Mouse (Mus musculus) liver, postnatal 0 days (tissue): Measurements from ENCODE around the gene Stard3. TPM values are rescaled to one million over a fixed set of nuclear protein-coding genes. Genes with fewer than 3 reads are reported as not detected.

ENCODE experiments used
- ATAC-seq: fragments of 200-750 bp; cut with Nextera tagmentation; 2 replicates; pipeline ENCODE4 v1.8.0; 2017; ENCODE audit warnings: mild to moderate bottlenecking, moderate library complexity
- DNase-seq: peaks from one replicate; pipeline ENCODE4 v3.0.0-alpha.2; 2016
- H3K27ac ChIP-seq: fragments of 300-500 bp; sonication (generic); 2 replicates; pipeline ENCODE4 v1.5.1; 2014; ENCODE audit warnings: antibody characterized with exemption, moderate library complexity, mild to moderate bottlenecking, low read depth
- H3K27me3 ChIP-seq: fragments of 300-500 bp; sonication (generic); 2 replicates; pipeline ENCODE4 v1.6.1; 2014; ENCODE audit warnings: low read length, control low read depth, mixed read lengths; ENCODE audit not compliant: insufficient read depth
- H3K36me3 ChIP-seq: fragments of 300-500 bp; sonication (generic); replicated peaks from 2 replicates; pipeline ENCODE4 v1.6.1; 2014; ENCODE audit warnings: mild to moderate bottlenecking, control low read depth, low read length, moderate library complexity, mixed read lengths; ENCODE audit not compliant: insufficient read depth
- H3K4me1 ChIP-seq: fragments of 300-500 bp; sonication (generic); 2 replicates; pipeline ENCODE4 v1.6.1; 2014; ENCODE audit warnings: antibody characterized with exemption, mild to moderate bottlenecking, control low read depth; ENCODE audit not compliant: insufficient read depth
- H3K4me2 ChIP-seq: fragments of 300-500 bp; sonication (generic); 2 replicates; pipeline ENCODE4 v1.6.1; 2014; ENCODE audit warnings: low read depth, mild to moderate bottlenecking, low read length, moderate library complexity, mixed read lengths
- H3K4me3 ChIP-seq: fragments of 300-500 bp; sonication (generic); 2 replicates; pipeline ENCODE4 v1.5.1; 2014; ENCODE audit warnings: low read depth, low read length
- H3K9ac ChIP-seq: fragments of 300-500 bp; sonication (generic); replicated peaks from 2 replicates; pipeline ENCODE4 v1.6.1; 2014; ENCODE audit warnings: mild to moderate bottlenecking, moderate library complexity
- H3K9me3 ChIP-seq: fragments of 300-500 bp; sonication (generic); 2 replicates; pipeline ENCODE4 v1.6.1; 2016; ENCODE audit warnings: mild to moderate bottlenecking, control low read depth, low read length, mixed read lengths
- CTCF ChIP-seq: sonication (generic); IDR thresholded peaks from 2 replicates; pipeline ENCODE4 v1.5.1; 2016; ENCODE audit warnings: antibody characterized with exemption, low read depth
- EP300 ChIP-seq: IDR thresholded peaks from 2 replicates; pipeline ENCODE4 v1.6.1; 2016; ENCODE audit warnings: antibody characterized with exemption, low read depth, mild to moderate bottlenecking
- WGBS: fragments of 180-500 bp; shearing (Covaris S2); extraction: QIAGEN DNeasy Blood & Tissue Kit; methylation state at CpG from one replicate; pipeline ENCODE4 v1.1.7; 2014; ENCODE audit not compliant: insufficient replicate concordance; 5-methylcytosine and 5-hydroxymethylcytosine counted together
- polyA plus RNA-seq: library from polyadenylated mRNA; unstranded; fragments of >200 nt; fragmentation: Nextera tagmentation; extraction: Ambion mirVana; gene quantifications from 2 replicates; pipeline ENCODE4 v1.2.1, GENCODE M21; 2015

Gene Stard3
- polyA plus RNA-seq, 1 experiment from 2014 or later: 15.4 TPM

DNA sequence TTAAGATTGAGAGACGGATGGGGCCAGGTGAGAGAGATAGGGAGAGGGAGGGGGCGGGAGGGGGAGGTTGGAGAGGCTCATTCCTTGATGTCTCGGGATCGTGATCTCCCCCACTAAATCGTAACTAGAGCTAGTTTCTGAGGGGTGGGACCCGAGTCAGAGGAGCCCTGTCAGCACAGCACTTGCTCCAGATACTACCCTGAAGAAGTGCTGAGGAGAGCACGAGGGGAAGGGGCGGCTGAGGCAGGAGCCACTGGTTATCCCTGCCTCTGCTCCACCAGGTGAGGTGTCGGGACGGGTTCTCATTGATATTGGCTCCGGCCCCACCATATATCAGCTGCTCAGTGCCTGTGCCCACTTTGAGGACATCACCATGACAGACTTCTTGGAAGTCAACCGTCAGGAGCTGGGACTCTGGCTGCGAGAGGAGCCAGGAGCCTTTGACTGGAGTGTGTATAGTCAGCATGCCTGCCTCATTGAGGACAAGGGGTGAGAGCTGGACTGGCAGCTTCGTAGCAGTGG, 28.9 kb downstream of the Stard3 start:
- Histone ChIP-seq H3K36me3 (no peaks in the 10 kb centered on the region), H3K4me3 (no peak overlapping the region), H3K4me2 (no peak overlapping the region), H3K27me3 (peaks cover 29% of the 10 kb centered on the region), H3K4me1 (peaks cover 4% of the 10 kb centered on the region; the same call in 1 of the 2 replicates), H3K9me3 (no peaks in the 10 kb centered on the region), H3K9ac (no peak overlapping the region), H3K27ac (no peak overlapping the region)
- no peak for TF ChIP-seq EP300
- TF ChIP-seq CTCF: no peak
- DNase-seq: no peak
- WGBS: 46% methylated on average over 14 of the region's 14 CpGs
- ATAC-seq: no peak

DNA sequence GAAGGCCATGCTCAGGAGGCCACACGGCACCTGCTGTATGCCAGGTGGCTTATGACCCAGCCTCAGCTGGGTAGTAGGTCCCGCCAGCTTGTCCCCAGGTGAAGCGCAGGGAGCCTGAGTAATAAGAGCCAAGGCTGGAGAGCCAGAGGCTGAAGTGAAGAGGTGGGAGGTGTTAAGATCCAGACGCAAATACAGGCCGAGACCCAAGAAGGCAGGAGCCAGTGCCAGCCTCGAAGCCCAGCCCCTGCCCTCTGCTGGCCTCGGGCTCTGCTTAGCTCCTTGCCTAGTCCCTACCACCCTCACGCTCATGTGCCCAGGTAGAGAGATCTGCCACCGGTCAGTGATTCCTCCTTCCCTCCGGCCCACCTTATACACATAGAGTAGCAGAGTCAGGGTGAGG, 30.1 kb downstream of the Stard3 start:
- H3K36me3 ChIP-seq: no peaks in the 10 kb centered on the region
- ATAC-seq: no peak
- DNase-seq: no peak
- H3K4me3 ChIP-seq: no peak overlapping the region
- H3K9me3 ChIP-seq: no peaks in the 10 kb centered on the region
- H3K4me2 ChIP-seq: no peak overlapping the region
- 73% methylated on average over 10 of the region's 10 CpGs for WGBS
- peaks cover 15% of the 10 kb centered on the region for H3K4me1 ChIP-seq
- no peak for TF ChIP-seq EP300
- TF ChIP-seq CTCF: no peak
- H3K27me3 ChIP-seq: peaks cover 29% of the 10 kb centered on the region
- no peak overlapping the region for H3K9ac ChIP-seq
- no peak overlapping the region for H3K27ac ChIP-seq

DNA sequence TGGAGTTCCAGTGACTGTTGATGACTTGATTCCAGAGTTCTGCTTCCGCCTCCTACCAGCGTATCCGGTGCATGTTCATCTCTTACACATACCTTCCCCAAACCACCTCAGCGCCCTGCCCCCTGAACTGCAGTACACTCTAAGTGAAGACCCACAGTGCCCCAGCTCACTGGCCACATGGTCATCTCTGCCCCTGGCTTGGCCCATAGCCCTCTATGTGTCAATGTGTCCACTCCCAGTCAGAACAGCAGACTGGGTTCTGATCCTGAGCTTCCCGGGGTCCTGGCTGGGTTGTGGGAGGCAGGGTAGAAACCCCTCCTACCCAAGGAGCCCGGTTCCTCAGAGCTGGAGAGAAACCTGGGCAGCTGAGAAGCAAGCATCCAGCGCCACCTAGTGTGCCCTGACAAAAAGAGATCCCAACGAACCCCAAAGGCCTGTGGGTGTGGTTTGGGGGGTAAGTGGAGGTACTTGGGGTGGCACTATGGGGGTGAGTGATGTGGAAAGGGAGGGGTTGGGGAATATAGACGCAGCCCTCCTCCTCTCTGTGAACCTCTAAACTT, 31.1 kb downstream of the Stard3 start:
- peak; percentile 55 for DNase-seq
- no peak overlapping the region for H3K9ac ChIP-seq
- peaks cover 29% of the 10 kb centered on the region for H3K27me3 ChIP-seq
- no peak overlapping the region for H3K4me3 ChIP-seq
- H3K27ac ChIP-seq: no peak overlapping the region
- TF ChIP-seq EP300 (no peak), CTCF (peak; percentile 76)
- no peaks in the 10 kb centered on the region for H3K36me3 ChIP-seq
- peaks cover 25% of the 10 kb centered on the region for H3K4me1 ChIP-seq
- ATAC-seq: no peak
- 28% methylated on average over 9 of the region's 9 CpGs for WGBS
- no peak overlapping the region for H3K4me2 ChIP-seq
- H3K9me3 ChIP-seq: no peaks in the 10 kb centered on the region

DNA sequence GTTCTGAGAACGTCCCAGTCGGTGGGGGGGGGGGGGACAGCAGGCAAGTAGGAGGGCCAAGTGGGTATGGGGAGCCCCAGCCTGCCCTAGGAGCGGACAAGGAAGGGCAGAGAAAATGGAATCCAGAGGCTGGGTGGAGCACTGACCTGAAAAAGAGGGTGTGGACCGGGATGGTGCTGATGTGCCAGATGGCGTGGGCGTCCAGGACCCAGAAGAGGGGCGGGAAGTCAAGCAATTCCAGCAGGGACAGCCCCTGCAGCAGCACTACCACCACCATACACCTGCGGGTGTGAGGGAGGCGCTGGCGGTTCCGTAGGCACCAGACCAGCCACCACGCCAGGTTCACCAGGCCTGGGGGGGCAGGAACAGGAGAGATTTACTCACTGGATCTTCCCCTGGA, 32.0 kb downstream of the Stard3 start:
- peaks cover 33% of the 10 kb centered on the region for H3K4me1 ChIP-seq
- no peak overlapping the region for H3K27ac ChIP-seq
- no peak overlapping the region for H3K4me2 ChIP-seq
- WGBS: 73% methylated on average over 10 of the region's 12 CpGs
- DNase-seq (peak; percentile 15), ATAC-seq (no peak)
- no peak overlapping the region for H3K4me3 ChIP-seq
- H3K9ac ChIP-seq: no peak overlapping the region
- H3K9me3 ChIP-seq: no peaks in the 10 kb centered on the region
- peaks cover 29% of the 10 kb centered on the region for H3K27me3 ChIP-seq
- H3K36me3 ChIP-seq: no peaks in the 10 kb centered on the region
- TF ChIP-seq CTCF: no peak
- TF ChIP-seq EP300: no peak

DNA sequence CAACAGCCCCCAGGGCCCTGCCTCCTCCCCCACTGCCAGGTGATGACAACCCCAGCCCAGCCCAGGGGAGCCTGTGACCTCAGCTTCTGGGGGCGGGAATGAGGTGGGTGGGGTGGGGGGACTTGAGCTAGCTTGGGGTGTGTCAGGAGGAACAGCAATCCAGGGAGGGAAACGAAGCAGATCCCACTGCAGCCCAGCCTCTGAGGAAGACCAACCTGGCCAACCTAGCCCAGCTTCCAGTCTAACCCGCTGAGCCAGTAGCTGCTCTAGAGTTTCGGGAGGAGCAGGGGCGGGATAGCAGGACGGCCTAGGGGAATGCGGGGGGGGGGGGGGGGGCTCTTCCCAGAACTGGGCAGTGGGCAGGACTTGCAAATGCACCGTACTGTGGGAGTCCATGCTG, 33.9 kb downstream of the Stard3 start:
- no peak overlapping the region for H3K9ac ChIP-seq
- no peaks in the 10 kb centered on the region for H3K36me3 ChIP-seq
- 0 out of 2 replicates have a peak overlapping the region, but pooled peaks have one; percentile 60 for H3K27ac ChIP-seq
- H3K4me1 ChIP-seq: peaks cover 36% of the 10 kb centered on the region
- WGBS: 56% methylated on average over 6 of the region's 8 CpGs
- H3K4me2 ChIP-seq: no peak overlapping the region
- DNase-seq (peak; percentile 23), ATAC-seq (no peak)
- no peaks in the 10 kb centered on the region for H3K9me3 ChIP-seq
- peaks cover 15% of the 10 kb centered on the region for H3K27me3 ChIP-seq
- H3K4me3 ChIP-seq: no peak overlapping the region
- TF ChIP-seq CTCF (no peak), EP300 (no peak)

DNA sequence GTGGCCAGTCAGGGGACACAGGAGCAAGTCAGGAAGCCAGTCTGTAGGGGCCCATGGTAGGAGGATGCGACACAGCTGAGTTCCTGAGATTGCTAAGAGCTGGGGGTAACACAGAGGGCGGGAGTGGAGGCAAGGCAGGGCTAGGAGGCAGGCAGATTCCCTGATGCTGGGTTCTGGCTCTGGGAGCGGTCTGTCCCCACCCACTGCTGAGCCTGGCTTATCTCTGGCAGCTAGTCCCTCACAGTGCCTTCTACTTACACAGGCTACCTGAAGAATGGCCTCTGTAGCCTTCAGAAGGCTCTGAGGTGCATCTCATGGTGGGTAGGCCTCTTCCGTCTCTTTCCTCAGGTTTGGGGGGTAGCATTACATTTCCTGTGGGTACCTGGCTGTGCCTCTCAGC, 34.5 kb downstream of the Stard3 start:
- H3K9me3 ChIP-seq: no peaks in the 10 kb centered on the region
- peak overlapping the region; percentile 54 for H3K9ac ChIP-seq
- no peaks in the 10 kb centered on the region for H3K36me3 ChIP-seq
- H3K4me3 ChIP-seq: no peak overlapping the region
- ATAC-seq (peak; percentile 74), DNase-seq (peak; percentile 64)
- no peak for TF ChIP-seq EP300
- no peak for TF ChIP-seq CTCF
- H3K27ac ChIP-seq: peak overlapping the region; percentile 84
- WGBS: 37% methylated on average over 4 of the region's 4 CpGs
- peaks cover 36% of the 10 kb centered on the region for H3K4me1 ChIP-seq
- H3K4me2 ChIP-seq: peak overlapping the region; percentile 59
- H3K27me3 ChIP-seq: peaks cover 9% of the 10 kb centered on the region
